Mouse (Mus musculus): ENCODE results near the gene Gba2.

- TF ChIP-seq CTCF (IDR thresholded peaks at IDR 0.05; ENCODE audit: low read depth, low read length), result no peak
- TF ChIP-seq POLR2A (IDR thresholded peaks at IDR 0.05; ENCODE audit: extremely low read depth, insufficient read depth, low read length), result no peak
Measured at GRCm38 (mm10) chr4:43536031-43536430, 42.6 kb downstream of the Gba2 start.
